Mouse (Mus musculus) liver, embryonic 16.5 days (tissue): ENCODE results near the gene Slco6c1. TPM values are rescaled to one million over a fixed set of nuclear protein-coding genes. Genes with fewer than 3 reads are reported as not detected.

Experiments used
- ATAC-seq: fragments of 200-750 bp; cut with Nextera tagmentation; 2 replicates; pipeline ENCODE4 v1.8.0; 2017; ENCODE audit warnings: low read depth, mild to moderate bottlenecking, moderate number of reproducible peaks, moderate library complexity
- H3K27ac ChIP-seq: fragments of 300-500 bp; sonication (generic); 2 replicates; pipeline ENCODE4 v1.5.1; 2014; ENCODE audit warnings: mild to moderate bottlenecking, low read length
- H3K27me3 ChIP-seq: fragments of 300-500 bp; sonication (generic); 2 replicates; pipeline ENCODE4 v1.6.1; 2014; ENCODE audit warnings: low read depth, low read length, mixed read lengths; ENCODE audit not compliant: control insufficient read depth, insufficient read depth
- H3K36me3 ChIP-seq: fragments of 300-500 bp; sonication (generic); 2 replicates; pipeline ENCODE4 v1.6.1; 2014; ENCODE audit warnings: mild to moderate bottlenecking; ENCODE audit not compliant: control insufficient read depth, insufficient read depth
- H3K4me1 ChIP-seq: fragments of 300-500 bp; sonication (generic); 2 replicates; pipeline ENCODE4 v1.6.1; 2014; ENCODE audit warnings: low read depth, low read length, mixed read lengths; ENCODE audit not compliant: control insufficient read depth
- H3K4me2 ChIP-seq: fragments of 300-500 bp; sonication (generic); 2 replicates; pipeline ENCODE4 v1.6.1; 2014; ENCODE audit warnings: low read depth, low read length, mixed read lengths
- H3K4me3 ChIP-seq: fragments of 300-500 bp; sonication (generic); 2 replicates; pipeline ENCODE4 v1.5.1; 2014; ENCODE audit warnings: low read depth, mild to moderate bottlenecking, low read length
- H3K9ac ChIP-seq: fragments of 300-500 bp; sonication (generic); 2 replicates; pipeline ENCODE4 v1.6.1; 2014; ENCODE audit warnings: low read depth, low read length
- H3K9me3 ChIP-seq: fragments of 300-500 bp; sonication (generic); replicated peaks from 2 replicates; pipeline ENCODE4 v1.6.1; 2016; ENCODE audit warnings: low read length; ENCODE audit not compliant: control insufficient read depth
- WGBS: fragments of 180-500 bp; shearing (Covaris S2); extraction: QIAGEN DNeasy Blood & Tissue Kit; methylation state at CpG from one replicate; pipeline ENCODE4 v1.1.7; 2014; ENCODE audit not compliant: insufficient replicate concordance; 5-methylcytosine and 5-hydroxymethylcytosine counted together
- polyA plus RNA-seq: library from polyadenylated mRNA; unstranded; fragments of >200 nt; fragmentation: Nextera tagmentation; extraction: Ambion mirVana; gene quantifications from 2 replicates; pipeline ENCODE4 v1.2.1, GENCODE M21; 2015

The Slco6c1 gene
- polyA plus RNA-seq = not detected in 2 replicates

GRCm38 (mm10) chr1:97128201-97128600, at the start of gene Slco6c1:
Gene Slco6c1, minus strand, starts transcription at chr1:97128301.
- ATAC-seq = no peak
- WGBS = 66% methylated on average over 6 of the region's 6 CpGs
- Histone ChIP-seq H3K4me3 (no peak within 1 kb of the TSS), H3K9ac (no peak within 1 kb of the TSS), H3K9me3 (no peaks in the 10 kb centered on the region), H3K27me3 (no peaks in the 10 kb centered on the region), H3K36me3 (no peaks in the 10 kb centered on the region), H3K27ac (no peak within 1 kb of the TSS), H3K4me2 (no peak within 1 kb of the TSS), H3K4me1 (no peaks in the 10 kb centered on the region)

GRCm38 (mm10) chr1:97038982-97039381, 89.1 kb downstream of the Slco6c1 start:
- Histone ChIP-seq H3K4me1 (no peaks in the 10 kb centered on the region), H3K9me3 (no peaks in the 10 kb centered on the region), H3K27me3 (no peaks in the 10 kb centered on the region), H3K4me2 (no peak overlapping the region), H3K9ac (no peak overlapping the region), H3K36me3 (no peaks in the 10 kb centered on the region), H3K4me3 (no peak overlapping the region), H3K27ac (no peak overlapping the region)
- WGBS = 16% methylated on average over 1 of the region's 1 CpGs
- no peak for ATAC-seq

- WGBS = 9% methylated on average over 2 of the region's 2 CpGs
- Histone ChIP-seq H3K27me3 (no peaks in the 10 kb centered on the region), H3K9me3 (no peaks in the 10 kb centered on the region), H3K36me3 (no peaks in the 10 kb centered on the region), H3K4me2 (no peak overlapping the region), H3K4me1 (no peaks in the 10 kb centered on the region), H3K4me3 (no peak overlapping the region), H3K9ac (no peak overlapping the region), H3K27ac (no peak overlapping the region)
- ATAC-seq = no peak
Measured at GRCm38 (mm10) chr1:97038548-97038947, 89.6 kb downstream of the Slco6c1 start.

GRCm38 (mm10) chr1:97037955-97038354, 90.1 kb downstream of the Slco6c1 start:
- H3K9me3 ChIP-seq = no peaks in the 10 kb centered on the region
- no peaks in the 10 kb centered on the region for H3K27me3 ChIP-seq
- H3K27ac ChIP-seq = no peak overlapping the region
- no peak overlapping the region for H3K4me3 ChIP-seq
- no peak for ATAC-seq
- no peaks in the 10 kb centered on the region for H3K4me1 ChIP-seq
- H3K9ac ChIP-seq = no peak overlapping the region
- 43% methylated on average over 2 of the region's 2 CpGs for WGBS
- no peaks in the 10 kb centered on the region for H3K36me3 ChIP-seq
- H3K4me2 ChIP-seq = no peak overlapping the region

- H3K4me1 ChIP-seq = no peaks in the 10 kb centered on the region
Measured at GRCm38 (mm10) chr1:97021388-97021787, 106.7 kb downstream of the Slco6c1 start.

GRCm38 (mm10) chr1:97019404-97019803, 108.7 kb downstream of the Slco6c1 start:
- WGBS = 33% methylated on average over 1 of the region's 1 CpGs
- Histone ChIP-seq H3K9ac (no peak overlapping the region), H3K4me2 (no peak overlapping the region), H3K4me1 (no peaks in the 10 kb centered on the region), H3K36me3 (no peaks in the 10 kb centered on the region), H3K4me3 (no peak overlapping the region), H3K27ac (no peak overlapping the region), H3K27me3 (no peaks in the 10 kb centered on the region), H3K9me3 (no peaks in the 10 kb centered on the region)
- ATAC-seq = no peak

More at GRCm38 (mm10) chr1:97021388-97021787, 106.7 kb downstream of the Slco6c1 start:
- no peak overlapping the region for H3K9ac ChIP-seq
- WGBS = 25% methylated on average over 2 of the region's 2 CpGs
- no peaks in the 10 kb centered on the region for H3K27me3 ChIP-seq
- H3K27ac ChIP-seq = no peak overlapping the region
- ATAC-seq = no peak
- no peak overlapping the region for H3K4me2 ChIP-seq
- H3K36me3 ChIP-seq = no peaks in the 10 kb centered on the region
- H3K4me3 ChIP-seq = no peak overlapping the region
- H3K9me3 ChIP-seq = no peaks in the 10 kb centered on the region

GRCm38 (mm10) chr1:97018978-97019377, 109.1 kb downstream of the Slco6c1 start:
- Histone ChIP-seq H3K4me2 (no peak overlapping the region), H3K4me3 (no peak overlapping the region), H3K27me3 (no peaks in the 10 kb centered on the region), H3K27ac (no peak overlapping the region), H3K36me3 (no peaks in the 10 kb centered on the region), H3K9me3 (no peaks in the 10 kb centered on the region), H3K9ac (no peak overlapping the region), H3K4me1 (no peaks in the 10 kb centered on the region)
- ATAC-seq = no peak
